Mouse (Mus musculus): ENCODE measurements at regions not wholly inside any gene's neighbourhood (a gene's known extent, or its start where the extent isn't known, plus 50 kb on each side); places are given as distances from the start of the nearest gene placed in this dataset.
A peak's percentile ranks its signal among the peaks of the same experiment; 100 is the strongest.

GRCm38 (mm10) chr13:54296260-54296555 lies 74.9 kb upstream of the Cplx2 start:
- H3K27me3 ChIP-seq (ENCODE audit: control insufficient read depth, insufficient read depth, low read length), result no peaks in the 10 kb centered on the region
- TF ChIP-seq EP300 (IDR thresholded peaks at IDR 0.05; ENCODE audit: low read depth), result no peak
- no peak for TF ChIP-seq CTCF (IDR thresholded peaks at IDR 0.05; ENCODE audit: low read depth)
- no peak overlapping the region for H3K4me2 ChIP-seq (ENCODE audit: low read depth, low read length)
- ATAC-seq (ENCODE audit: insufficient read depth, low read depth), result no peak
- H3K36me3 ChIP-seq (replicated peaks; ENCODE audit: control insufficient read depth, insufficient read depth, low read length), result no peaks in the 10 kb centered on the region
- no peaks in the 10 kb centered on the region for H3K9me3 ChIP-seq (replicated peaks; ENCODE audit: control insufficient read depth, low read length)
- no peak overlapping the region for H3K9ac ChIP-seq (replicated peaks; ENCODE audit: low read depth, low read length)
- H3K4me1 ChIP-seq (ENCODE audit: control insufficient read depth, insufficient read depth), result no peaks in the 10 kb centered on the region
- 14% methylated on average over 1 of the region's 1 CpGs for WGBS
- no peak for DNase-seq (ENCODE audit: low spot score)
- H3K4me3 ChIP-seq (ENCODE audit: low read depth, low read length), result no peak overlapping the region
- H3K27ac ChIP-seq (ENCODE audit: low read depth), result no peak overlapping the region

DNA sequence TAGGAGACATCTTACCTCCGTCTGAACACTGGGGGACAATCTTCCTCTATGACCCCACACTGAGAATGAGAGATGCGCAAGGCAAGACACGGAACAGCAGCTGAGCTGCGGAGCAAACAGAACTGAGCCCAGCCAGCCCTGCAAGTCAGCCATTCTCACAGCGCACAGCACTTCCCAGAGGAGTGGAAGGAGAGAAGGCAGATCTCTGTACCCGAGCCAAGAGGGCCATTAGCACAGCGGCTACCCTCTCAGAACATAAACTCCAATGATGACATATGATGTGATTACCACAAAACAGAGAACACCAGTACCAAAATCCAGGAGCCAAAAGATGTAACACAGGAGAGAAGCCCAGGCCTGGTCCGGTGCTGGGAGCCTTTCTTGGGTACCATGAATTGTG lies 72.3 kb upstream of the Cplx2 start:
- Histone ChIP-seq H3K27ac (ENCODE audit: low read depth) (no peak overlapping the region), H3K4me3 (ENCODE audit: low read depth, low read length) (no peak overlapping the region), H3K36me3 (replicated peaks; ENCODE audit: control insufficient read depth, insufficient read depth, low read length) (no peaks in the 10 kb centered on the region), H3K9ac (replicated peaks; ENCODE audit: low read depth, low read length) (no peak overlapping the region), H3K27me3 (ENCODE audit: control insufficient read depth, insufficient read depth, low read length) (no peaks in the 10 kb centered on the region), H3K9me3 (replicated peaks; ENCODE audit: control insufficient read depth, low read length) (no peaks in the 10 kb centered on the region), H3K4me2 (ENCODE audit: low read depth, low read length) (no peak overlapping the region), H3K4me1 (ENCODE audit: control insufficient read depth, insufficient read depth) (peaks cover 4% of the 10 kb centered on the region; the same call in 1 of the 2 replicates)
- WGBS, result 66% methylated on average over 8 of the region's 8 CpGs
- TF ChIP-seq CTCF (IDR thresholded peaks at IDR 0.05; ENCODE audit: low read depth) (no peak), EP300 (IDR thresholded peaks at IDR 0.05; ENCODE audit: low read depth) (no peak)
- ATAC-seq (ENCODE audit: insufficient read depth, low read depth), result no peak
- no peak for DNase-seq (ENCODE audit: low spot score)

GRCm38 (mm10) chr13:54299295-54299694 lies 71.9 kb upstream of the Cplx2 start:
- no peak for ATAC-seq (ENCODE audit: insufficient read depth, low read depth)
- TF ChIP-seq CTCF (IDR thresholded peaks at IDR 0.05; ENCODE audit: low read depth), result no peak
- TF ChIP-seq EP300 (IDR thresholded peaks at IDR 0.05; ENCODE audit: low read depth), result no peak
- no peak for DNase-seq (ENCODE audit: low spot score)
- no peak overlapping the region for H3K9ac ChIP-seq (replicated peaks; ENCODE audit: low read depth, low read length)
- H3K4me3 ChIP-seq (ENCODE audit: low read depth, low read length), result no peak overlapping the region
- peaks cover 4% of the 10 kb centered on the region; the same call in 1 of the 2 replicates for H3K4me1 ChIP-seq (ENCODE audit: control insufficient read depth, insufficient read depth)
- H3K27ac ChIP-seq (ENCODE audit: low read depth), result no peak overlapping the region
- 85% methylated on average over 5 of the region's 5 CpGs for WGBS
- no peaks in the 10 kb centered on the region for H3K9me3 ChIP-seq (replicated peaks; ENCODE audit: control insufficient read depth, low read length)
- H3K27me3 ChIP-seq (ENCODE audit: control insufficient read depth, insufficient read depth, low read length), result no peaks in the 10 kb centered on the region
- no peaks in the 10 kb centered on the region for H3K36me3 ChIP-seq (replicated peaks; ENCODE audit: control insufficient read depth, insufficient read depth, low read length)
- H3K4me2 ChIP-seq (ENCODE audit: low read depth, low read length), result no peak overlapping the region

DNA sequence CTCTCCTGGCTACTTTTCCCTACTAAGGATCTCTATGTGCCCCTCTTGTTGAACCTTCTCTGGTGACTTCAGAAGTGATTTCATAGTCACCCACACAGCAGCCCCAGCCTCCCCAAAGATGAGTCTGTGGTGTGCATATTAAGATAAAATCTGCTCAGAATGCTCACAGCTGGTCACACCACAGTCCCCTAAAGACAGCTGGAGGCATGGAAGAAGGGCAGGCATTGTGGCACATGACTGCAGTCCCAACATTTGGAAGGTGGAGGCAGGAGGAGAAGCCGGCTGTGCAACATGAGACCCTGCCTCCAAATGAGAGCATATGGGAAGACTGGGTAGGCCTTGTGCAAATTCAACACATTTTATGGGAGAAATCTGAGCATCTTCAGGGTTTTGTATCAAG lies 70.0 kb upstream of the Cplx2 start:
- 70% methylated on average over 1 of the region's 1 CpGs for WGBS
- peaks cover 4% of the 10 kb centered on the region; the same call in 1 of the 2 replicates for H3K4me1 ChIP-seq (ENCODE audit: control insufficient read depth, insufficient read depth)
- no peak overlapping the region for H3K9ac ChIP-seq (replicated peaks; ENCODE audit: low read depth, low read length)
- no peak overlapping the region for H3K4me3 ChIP-seq (ENCODE audit: low read depth, low read length)
- TF ChIP-seq CTCF (IDR thresholded peaks at IDR 0.05; ENCODE audit: low read depth), result no peak
- TF ChIP-seq EP300 (IDR thresholded peaks at IDR 0.05; ENCODE audit: low read depth), result no peak
- H3K27ac ChIP-seq (ENCODE audit: low read depth), result no peak overlapping the region
- H3K36me3 ChIP-seq (replicated peaks; ENCODE audit: control insufficient read depth, insufficient read depth, low read length), result no peaks in the 10 kb centered on the region
- no peak for ATAC-seq (ENCODE audit: insufficient read depth, low read depth)
- H3K27me3 ChIP-seq (ENCODE audit: control insufficient read depth, insufficient read depth, low read length), result no peaks in the 10 kb centered on the region
- DNase-seq (ENCODE audit: low spot score), result no peak
- H3K9me3 ChIP-seq (replicated peaks; ENCODE audit: control insufficient read depth, low read length), result no peaks in the 10 kb centered on the region
- H3K4me2 ChIP-seq (ENCODE audit: low read depth, low read length), result no peak overlapping the region

DNA sequence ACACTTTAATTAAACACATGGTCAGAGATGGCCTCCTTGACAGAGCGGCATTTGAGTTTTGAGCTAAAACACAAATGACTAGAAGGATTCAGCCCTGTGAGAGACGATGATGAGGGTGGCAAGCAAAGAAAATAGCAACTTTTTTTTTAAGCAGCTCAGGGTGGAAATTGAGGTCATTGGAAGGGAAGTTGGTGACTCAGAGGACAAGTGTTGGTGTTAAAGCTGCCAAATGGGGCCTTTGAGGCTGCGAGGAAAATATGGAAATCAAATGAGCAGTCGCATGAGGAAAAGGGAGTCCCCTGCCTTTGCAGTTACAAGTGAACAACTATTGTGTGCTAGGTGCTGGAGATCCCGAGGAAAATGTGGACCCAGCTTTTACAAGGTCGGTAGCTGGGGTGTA lies 69.5 kb upstream of the Cplx2 start:
- H3K27me3 ChIP-seq (ENCODE audit: control insufficient read depth, insufficient read depth, low read length), result no peaks in the 10 kb centered on the region
- H3K36me3 ChIP-seq (replicated peaks; ENCODE audit: control insufficient read depth, insufficient read depth, low read length), result no peaks in the 10 kb centered on the region
- H3K27ac ChIP-seq (ENCODE audit: low read depth), result peak overlapping the region; percentile 92; the same call in 1 of the 2 replicates
- peaks cover 6% of the 10 kb centered on the region for H3K4me1 ChIP-seq (ENCODE audit: control insufficient read depth, insufficient read depth)
- no peaks in the 10 kb centered on the region for H3K9me3 ChIP-seq (replicated peaks; ENCODE audit: control insufficient read depth, low read length)
- DNase-seq (ENCODE audit: low spot score), result peak; percentile 49
- TF ChIP-seq EP300 (IDR thresholded peaks at IDR 0.05; ENCODE audit: low read depth) (no peak), CTCF (IDR thresholded peaks at IDR 0.05; ENCODE audit: low read depth) (no peak)
- H3K9ac ChIP-seq (replicated peaks; ENCODE audit: low read depth, low read length), result no peak overlapping the region
- peak overlapping the region; percentile 86 for H3K4me2 ChIP-seq (ENCODE audit: low read depth, low read length)
- 38% methylated on average over 6 of the region's 6 CpGs for WGBS
- ATAC-seq (ENCODE audit: insufficient read depth, low read depth), result no peak
- no peak overlapping the region; the same call in 1 of the 2 replicates for H3K4me3 ChIP-seq (ENCODE audit: low read depth, low read length)

DNA sequence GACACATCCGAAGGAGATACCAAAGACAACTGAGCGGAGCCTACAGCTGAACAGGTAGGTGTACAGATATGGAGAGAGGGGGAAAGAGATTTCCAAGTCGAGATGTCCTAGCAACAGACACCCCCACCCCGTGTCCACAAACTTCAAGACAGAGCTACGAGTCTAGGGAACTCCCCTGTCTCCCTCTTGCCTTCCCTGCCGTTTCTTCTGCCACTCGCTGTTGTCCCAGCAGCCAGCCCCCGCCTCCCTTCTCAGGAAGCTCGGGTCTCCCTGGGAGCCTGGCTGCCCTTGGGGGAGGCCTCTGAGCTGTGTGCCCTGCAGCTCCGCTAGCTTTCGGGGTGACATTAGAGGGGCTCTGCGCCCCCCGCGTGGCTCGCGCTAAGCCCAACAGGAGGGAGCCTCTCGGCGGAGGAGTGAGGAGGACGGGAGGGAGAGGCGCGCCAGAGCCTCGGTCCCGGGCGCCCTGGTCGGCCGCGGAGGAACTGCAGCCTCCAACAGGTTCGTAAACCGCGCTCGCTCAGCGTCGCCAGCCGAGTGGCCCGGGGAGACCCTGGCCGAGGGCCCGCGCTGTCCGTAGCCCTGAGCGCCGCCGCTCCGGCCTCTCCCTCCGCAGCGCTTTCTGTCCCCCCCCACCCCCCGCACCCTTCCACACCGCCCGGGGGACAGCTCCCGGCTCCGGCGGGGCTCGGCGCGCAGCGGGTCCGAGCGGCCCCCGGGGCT lies 68.6 kb upstream of the Cplx2 start:
- Histone ChIP-seq H3K9ac (replicated peaks; ENCODE audit: low read depth, low read length) (peak overlapping the region; percentile 92), H3K4me3 (ENCODE audit: low read depth, low read length) (peak overlapping the region; percentile 66), H3K4me2 (ENCODE audit: low read depth, low read length) (peak overlapping the region; percentile 86), H3K27me3 (ENCODE audit: control insufficient read depth, insufficient read depth, low read length) (no peaks in the 10 kb centered on the region), H3K9me3 (replicated peaks; ENCODE audit: control insufficient read depth, low read length) (no peaks in the 10 kb centered on the region), H3K36me3 (replicated peaks; ENCODE audit: control insufficient read depth, insufficient read depth, low read length) (no peaks in the 10 kb centered on the region), H3K27ac (ENCODE audit: low read depth) (peak overlapping the region; percentile 92), H3K4me1 (ENCODE audit: control insufficient read depth, insufficient read depth) (peaks cover 15% of the 10 kb centered on the region)
- peak; percentile 40 for ATAC-seq (ENCODE audit: insufficient read depth, low read depth)
- TF ChIP-seq CTCF (IDR thresholded peaks at IDR 0.05; ENCODE audit: low read depth), result no peak
- TF ChIP-seq EP300 (IDR thresholded peaks at IDR 0.05; ENCODE audit: low read depth), result no peak
- 2% methylated on average over 54 of the region's 58 CpGs for WGBS
- no peak for DNase-seq (ENCODE audit: low spot score)

All from heart, postnatal 0 days (tissue).